Comparison of ENCODE assay signal across 8 mouse cellular contexts in the genomic region with DNA sequence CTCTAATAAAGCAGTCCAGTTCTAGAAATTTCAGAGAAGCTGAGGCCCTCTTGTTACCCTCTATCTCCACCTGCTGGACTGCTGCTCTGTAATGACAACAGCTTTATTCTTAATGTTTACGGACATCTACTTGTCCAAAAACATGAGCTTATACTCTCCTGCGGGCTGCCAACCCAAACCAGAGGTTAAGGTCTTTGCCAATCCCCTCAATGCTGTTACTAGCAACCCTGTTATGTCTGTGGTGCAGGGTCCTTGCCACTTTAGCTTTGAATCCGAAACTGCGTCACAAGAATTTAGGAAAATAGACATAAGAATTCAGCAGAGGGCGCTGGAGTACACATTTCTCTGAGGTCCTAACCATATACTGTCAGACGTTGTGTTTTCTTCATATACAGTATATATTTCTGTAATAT. TPM values are rescaled to one million over a fixed set of nuclear protein-coding genes. Genes with fewer than 3 reads are reported as not detected.
DNase-seq lines count a peak whose midpoint lies in the region; ATAC-seq and TF ChIP-seq lines count a peak whose summit lies in the region.

No protein-coding gene starts in this region.

- H3K4me2 ChIP-seq in embryonic facial prominence, embryonic 15.5 days (replicated peaks) = peak overlapping the region; percentile 33; the same call in 1 of the 2 replicates
- peak overlapping the region; percentile 52 for H3K4me2 ChIP-seq in heart, embryonic 13.5 days
- peak overlapping the region; percentile 42 for H3K4me2 ChIP-seq in kidney, embryonic 16.5 days (replicated peaks; ENCODE audit: low read depth, low read length)
- peak overlapping the region; percentile 41 for H3K4me2 ChIP-seq in limb, embryonic 14.5 days (replicated peaks; ENCODE audit: low read depth, low read length, severe bottlenecking)
- peak overlapping the region; percentile 53 for H3K4me2 ChIP-seq in midbrain, embryonic 15.5 days
- H3K4me2 ChIP-seq in stomach, embryonic 16.5 days (ENCODE audit: low read depth, low read length) = peak overlapping the region; percentile 40

- H3K4me3 ChIP-seq in bone marrow macrophage, adult 2 months (ENCODE audit: insufficient read depth, low read length) = peak overlapping the region; percentile 77
- H3K4me3 ChIP-seq in embryonic facial prominence, embryonic 15.5 days (replicated peaks) = peak overlapping the region; percentile 44
- H3K4me3 ChIP-seq in heart, embryonic 13.5 days = peak overlapping the region; percentile 53
- peak overlapping the region; percentile 49 for H3K4me3 ChIP-seq in kidney, embryonic 16.5 days (ENCODE audit: low read length)
- H3K4me3 ChIP-seq in limb, embryonic 14.5 days (replicated peaks; ENCODE audit: low read length) = peak overlapping the region; percentile 30
- peak overlapping the region; percentile 38 for H3K4me3 ChIP-seq in midbrain, embryonic 15.5 days
- peak overlapping the region; percentile 50 for H3K4me3 ChIP-seq in stomach, embryonic 16.5 days (replicated peaks; ENCODE audit: low read length)

- TF ChIP-seq CTCF in bone marrow macrophage, adult 2 months (IDR thresholded peaks at IDR 0.05; ENCODE audit: low read depth, low read length) = peak; percentile 43

- ATAC-seq in embryonic facial prominence, embryonic 15.5 days (ENCODE audit: insufficient number of reproducible peaks, low FRiP score, low TSS enrichment, low read depth) = no peak
- ATAC-seq in heart, embryonic 13.5 days (ENCODE audit: extremely low read depth, insufficient number of reproducible peaks, low FRiP score, low TSS enrichment) = no peak
- ATAC-seq in kidney, embryonic 16.5 days (ENCODE audit: low FRiP score, low TSS enrichment) = peak; percentile 74; the same call in 1 of the 2 replicates
- ATAC-seq in limb, embryonic 14.5 days (ENCODE audit: low FRiP score, low read depth) = peak; percentile 62; the same call in 1 of the 2 replicates
- peak; percentile 93 for ATAC-seq in midbrain, embryonic 15.5 days (replicated peaks)
- ATAC-seq in stomach, embryonic 16.5 days (ENCODE audit: insufficient read depth, low FRiP score) = no peak

- H3K36me3 ChIP-seq in embryonic facial prominence, embryonic 15.5 days = no peaks in the 10 kb centered on the region
- no peaks in the 10 kb centered on the region for H3K36me3 ChIP-seq in heart, embryonic 13.5 days
- H3K36me3 ChIP-seq in kidney, embryonic 16.5 days (ENCODE audit: insufficient read depth, low read length) = no peaks in the 10 kb centered on the region
- H3K36me3 ChIP-seq in limb, embryonic 14.5 days (ENCODE audit: control insufficient read depth, insufficient read depth, low read length) = no peaks in the 10 kb centered on the region
- no peaks in the 10 kb centered on the region for H3K36me3 ChIP-seq in midbrain, embryonic 15.5 days (replicated peaks)
- no peaks in the 10 kb centered on the region for H3K36me3 ChIP-seq in stomach, embryonic 16.5 days (ENCODE audit: control insufficient read depth, insufficient read depth, low read length)

- no peak for TF ChIP-seq POLR2A in bone marrow macrophage, adult 2 months (IDR thresholded peaks at IDR 0.05; ENCODE audit: borderline replicate concordance, low read depth, low read length)
- no peak for TF ChIP-seq POLR2A in limb, embryonic 14.5 days (IDR thresholded peaks at IDR 0.05; ENCODE audit: borderline replicate concordance, extremely low read depth, insufficient read depth, insufficient read length)

- H3K27me3 ChIP-seq in embryonic facial prominence, embryonic 15.5 days = no peaks in the 10 kb centered on the region
- H3K27me3 ChIP-seq in heart, embryonic 13.5 days (replicated peaks) = no peaks in the 10 kb centered on the region
- H3K27me3 ChIP-seq in kidney, embryonic 16.5 days (ENCODE audit: insufficient read depth, low read length) = no peaks in the 10 kb centered on the region; the same call in 1 of the 2 replicates
- no peaks in the 10 kb centered on the region for H3K27me3 ChIP-seq in limb, embryonic 14.5 days (ENCODE audit: control insufficient read depth, insufficient read depth, low read length)
- no peaks in the 10 kb centered on the region for H3K27me3 ChIP-seq in midbrain, embryonic 15.5 days (replicated peaks)
- no peaks in the 10 kb centered on the region for H3K27me3 ChIP-seq in stomach, embryonic 16.5 days (ENCODE audit: control insufficient read depth, insufficient read depth, low read length)

- 11% methylated on average over 6 of the region's 6 CpGs for WGBS in embryonic facial prominence, embryonic 15.5 days
- WGBS in heart, embryonic 13.5 days = 12% methylated on average over 6 of the region's 6 CpGs
- WGBS in kidney, embryonic 16.5 days = 18% methylated on average over 6 of the region's 6 CpGs
- WGBS in limb, embryonic 14.5 days = 20% methylated on average over 6 of the region's 6 CpGs
- 14% methylated on average over 6 of the region's 6 CpGs for WGBS in midbrain, embryonic 15.5 days
- 15% methylated on average over 6 of the region's 6 CpGs for WGBS in stomach, embryonic 16.5 days

- no peak overlapping the region for H3K9ac ChIP-seq in embryonic facial prominence, embryonic 15.5 days
- H3K9ac ChIP-seq in heart, embryonic 13.5 days = peak overlapping the region; percentile 74
- peak overlapping the region; percentile 54; the same call in 1 of the 2 replicates for H3K9ac ChIP-seq in kidney, embryonic 16.5 days (replicated peaks; ENCODE audit: low read length)
- H3K9ac ChIP-seq in limb, embryonic 14.5 days (ENCODE audit: low read depth, low read length, severe bottlenecking) = peak overlapping the region; percentile 36; the same call in 1 of the 2 replicates
- H3K9ac ChIP-seq in midbrain, embryonic 15.5 days = peak overlapping the region; percentile 45; the same call in 1 of the 2 replicates
- peak overlapping the region; percentile 24; the same call in 1 of the 2 replicates for H3K9ac ChIP-seq in stomach, embryonic 16.5 days (ENCODE audit: low read length)

- DNase-seq in CD4-positive, CD25-positive, alpha-beta regulatory T cell, adult 2 months (ENCODE audit: low read depth, low spot score) = peak; percentile 66
- peak; percentile 73 for DNase-seq in limb, embryonic 14.5 days (ENCODE audit: low spot score)

- H3K9me3 ChIP-seq in embryonic facial prominence, embryonic 15.5 days (replicated peaks) = no peaks in the 10 kb centered on the region
- no peaks in the 10 kb centered on the region for H3K9me3 ChIP-seq in heart, embryonic 13.5 days
- H3K9me3 ChIP-seq in kidney, embryonic 16.5 days (ENCODE audit: low read length) = no peaks in the 10 kb centered on the region
- no peaks in the 10 kb centered on the region for H3K9me3 ChIP-seq in limb, embryonic 14.5 days (ENCODE audit: control insufficient read depth, low read length)
- H3K9me3 ChIP-seq in midbrain, embryonic 15.5 days = no peaks in the 10 kb centered on the region
- no peaks in the 10 kb centered on the region for H3K9me3 ChIP-seq in stomach, embryonic 16.5 days (replicated peaks; ENCODE audit: control insufficient read depth, low read length)

- no peak overlapping the region for H3K27ac ChIP-seq in bone marrow macrophage, adult 2 months (ENCODE audit: insufficient read depth, low read depth, low read length)
- no peak overlapping the region for H3K27ac ChIP-seq in embryonic facial prominence, embryonic 15.5 days (replicated peaks)
- no peak overlapping the region for H3K27ac ChIP-seq in heart, embryonic 13.5 days (replicated peaks)
- H3K27ac ChIP-seq in kidney, embryonic 16.5 days (ENCODE audit: low read length) = no peak overlapping the region
- no peak overlapping the region for H3K27ac ChIP-seq in limb, embryonic 14.5 days (replicated peaks; ENCODE audit: low read depth, low read length)
- H3K27ac ChIP-seq in midbrain, embryonic 15.5 days = no peak overlapping the region
- no peak overlapping the region for H3K27ac ChIP-seq in stomach, embryonic 16.5 days (ENCODE audit: low read length)

- H3K4me1 ChIP-seq in bone marrow macrophage, adult 2 months (ENCODE audit: control insufficient read depth, insufficient read depth, low read length) = no peaks in the 10 kb centered on the region
- no peaks in the 10 kb centered on the region for H3K4me1 ChIP-seq in embryonic facial prominence, embryonic 15.5 days
- H3K4me1 ChIP-seq in heart, embryonic 13.5 days = no peaks in the 10 kb centered on the region
- no peaks in the 10 kb centered on the region for H3K4me1 ChIP-seq in kidney, embryonic 16.5 days (ENCODE audit: insufficient read depth, low read length)
- H3K4me1 ChIP-seq in limb, embryonic 14.5 days (ENCODE audit: control insufficient read depth, insufficient read depth, low read length) = no peaks in the 10 kb centered on the region
- no peaks in the 10 kb centered on the region for H3K4me1 ChIP-seq in midbrain, embryonic 15.5 days
- no peaks in the 10 kb centered on the region for H3K4me1 ChIP-seq in stomach, embryonic 16.5 days (ENCODE audit: control insufficient read depth, insufficient read depth, low read length)

RNA-seq across cellular contexts. Expression of gene Eda2r, which starts 54.4 kb away (rescaled TPM):
- 0.39 and 0.56 TPM in 2 replicates for polyA plus RNA-seq in bone marrow macrophage, adult 2 months (2012; ENCODE audit: insufficient read depth, insufficient read length, missing spikeins)
- polyA plus RNA-seq in embryonic facial prominence, embryonic 15.5 days (2015; fragmentation: Nextera tagmentation; extraction: Ambion mirVana) = 1.3 and 1.5 TPM in 2 replicates
- polyA plus RNA-seq in heart, embryonic 13.5 days (2015; fragmentation: Nextera tagmentation; extraction: Ambion mirVana) = 1.8 and 2.0 TPM in 2 replicates
- polyA plus RNA-seq in kidney, embryonic 16.5 days (2015; fragmentation: Nextera tagmentation; extraction: Ambion mirVana) = 0.90 and 1.5 TPM in 2 replicates
- 1.2 TPM in 2 replicates for polyA plus RNA-seq in limb, embryonic 14.5 days (2012; rRNA removed)
- polyA plus RNA-seq in limb, embryonic 14.5 days (2014; fragmentation: Nextera tagmentation; extraction: Ambion mirVana) = 1.5 and 1.9 TPM in 2 replicates
- polyA plus RNA-seq in midbrain, embryonic 15.5 days (2015; fragmentation: Nextera tagmentation; extraction: Ambion mirVana) = 0.34 and 0.59 TPM in 2 replicates
- polyA plus RNA-seq in stomach, embryonic 16.5 days (2015; fragmentation: Nextera tagmentation; extraction: Ambion mirVana) = 1.2 and 1.4 TPM in 2 replicates

Comparison
In these comparisons a context has a peak if more than half of its experiments do, and no peak if none do; other contexts are left out.
1. ATAC-seq: peak in kidney, embryonic 16.5 days (single experiment), limb, embryonic 14.5 days (single experiment) and midbrain, embryonic 15.5 days (single experiment); none in embryonic facial prominence, embryonic 15.5 days (single experiment), heart, embryonic 13.5 days (single experiment) and stomach, embryonic 16.5 days (single experiment).
2. Peak in every context shown above with its lines, with median percentiles within 50 percentile points of each other: H3K4me3 ChIP-seq and H3K4me2 ChIP-seq.